Comparison of ENCODE assay signal across 8 mouse cellular contexts in genomic region chr5:143818461-143818860, GRCm38 (mm10). TPM values are rescaled to one million over a fixed set of nuclear protein-coding genes. Genes with fewer than 3 reads are reported as not detected.
DNase-seq lines count a peak whose midpoint lies in the region; ATAC-seq lines count a peak whose summit lies in the region.

No protein-coding gene starts in this region.

- H3K27me3 ChIP-seq in lung, embryonic 15.5 days, result no peaks in the 10 kb centered on the region
- H3K27me3 ChIP-seq in embryonic facial prominence, embryonic 11.5 days (ENCODE audit: control insufficient read depth, insufficient read depth, low read length), result no peaks in the 10 kb centered on the region
- H3K27me3 ChIP-seq in intestine, embryonic 16.5 days (replicated peaks; ENCODE audit: control insufficient read depth, insufficient read depth, low read length), result no peaks in the 10 kb centered on the region
- H3K27me3 ChIP-seq in neural tube, embryonic 14.5 days (ENCODE audit: control insufficient read depth, insufficient read depth, low read length), result no peaks in the 10 kb centered on the region

- no peak overlapping the region for H3K27ac ChIP-seq in lung, embryonic 15.5 days
- no peak overlapping the region for H3K27ac ChIP-seq in embryonic facial prominence, embryonic 11.5 days (replicated peaks; ENCODE audit: low read depth, low read length)
- H3K27ac ChIP-seq in intestine, embryonic 16.5 days (ENCODE audit: low read length), result no peak overlapping the region; the same call in 1 of the 2 replicates
- H3K27ac ChIP-seq in neural tube, embryonic 14.5 days (ENCODE audit: low read depth, low read length), result no peak overlapping the region

- no peak for ATAC-seq in lung, embryonic 15.5 days (ENCODE audit: borderline replicate concordance, extremely low read depth, low FRiP score, low TSS enrichment)
- ATAC-seq in embryonic facial prominence, embryonic 11.5 days (replicated peaks; ENCODE audit: insufficient number of reproducible peaks, low FRiP score, low TSS enrichment, low read depth), result no peak
- ATAC-seq in intestine, embryonic 16.5 days, result no peak
- no peak for ATAC-seq in neural tube, embryonic 14.5 days (ENCODE audit: low read depth)

- peak overlapping the region; percentile 76 for H3K4me3 ChIP-seq in lung, embryonic 15.5 days
- peak overlapping the region; percentile 76 for H3K4me3 ChIP-seq in embryonic facial prominence, embryonic 11.5 days (ENCODE audit: low read depth, low read length)
- peak overlapping the region; percentile 87 for H3K4me3 ChIP-seq in intestine, embryonic 16.5 days (ENCODE audit: low read length)
- peak overlapping the region; percentile 73 for H3K4me3 ChIP-seq in neural tube, embryonic 14.5 days (ENCODE audit: low read depth, low read length)

- H3K36me3 ChIP-seq in lung, embryonic 15.5 days, result no peaks in the 10 kb centered on the region
- H3K36me3 ChIP-seq in embryonic facial prominence, embryonic 11.5 days (replicated peaks; ENCODE audit: control insufficient read depth, insufficient read depth, low read depth, low read length), result no peaks in the 10 kb centered on the region
- no peaks in the 10 kb centered on the region for H3K36me3 ChIP-seq in intestine, embryonic 16.5 days (ENCODE audit: control insufficient read depth, insufficient read depth, low read length)
- H3K36me3 ChIP-seq in neural tube, embryonic 14.5 days (ENCODE audit: control insufficient read depth, insufficient read depth, low read length), result no peaks in the 10 kb centered on the region

- peaks cover 11% of the 10 kb centered on the region for H3K4me1 ChIP-seq in lung, embryonic 15.5 days
- no peaks in the 10 kb centered on the region for H3K4me1 ChIP-seq in embryonic facial prominence, embryonic 11.5 days (ENCODE audit: control insufficient read depth, insufficient read depth, low read length)
- peaks cover 6% of the 10 kb centered on the region; the same call in 1 of the 2 replicates for H3K4me1 ChIP-seq in intestine, embryonic 16.5 days (ENCODE audit: control insufficient read depth, insufficient read depth, low read length)
- peaks cover 8% of the 10 kb centered on the region for H3K4me1 ChIP-seq in neural tube, embryonic 14.5 days (ENCODE audit: control insufficient read depth, insufficient read depth, low read length)

- no peak for DNase-seq in lung, postnatal 10 days
- no peak for DNase-seq in embryonic facial prominence, embryonic 11.5 days (ENCODE audit: low spot score)
- DNase-seq in right cerebral cortex, adult 18-20 months, result no peak
- no peak for DNase-seq in frontal cortex, postnatal 36 days (ENCODE audit: low spot score in 2 of 2)
- DNase-seq in right cerebral cortex, postnatal 14 days, result no peak

- 4% methylated on average over 10 of the region's 10 CpGs for WGBS in lung, embryonic 15.5 days
- 13% methylated on average over 10 of the region's 10 CpGs for WGBS in embryonic facial prominence, embryonic 11.5 days
- 9% methylated on average over 10 of the region's 10 CpGs for WGBS in intestine, embryonic 16.5 days
- WGBS in neural tube, embryonic 14.5 days, result 17% methylated on average over 10 of the region's 10 CpGs

- peak overlapping the region; percentile 92 for H3K4me2 ChIP-seq in lung, embryonic 15.5 days
- peak overlapping the region; percentile 49 for H3K4me2 ChIP-seq in embryonic facial prominence, embryonic 11.5 days (ENCODE audit: low read depth, low read length)
- peak overlapping the region; percentile 55 for H3K4me2 ChIP-seq in intestine, embryonic 16.5 days (ENCODE audit: low read depth, low read length)
- peak overlapping the region; percentile 78 for H3K4me2 ChIP-seq in neural tube, embryonic 14.5 days (ENCODE audit: low read depth, low read length)

- peak overlapping the region; percentile 66 for H3K9ac ChIP-seq in lung, embryonic 15.5 days
- peak overlapping the region; percentile 74 for H3K9ac ChIP-seq in embryonic facial prominence, embryonic 11.5 days (replicated peaks; ENCODE audit: low read length)
- H3K9ac ChIP-seq in intestine, embryonic 16.5 days (ENCODE audit: low read depth, low read length), result peak overlapping the region; percentile 86
- H3K9ac ChIP-seq in neural tube, embryonic 14.5 days (replicated peaks; ENCODE audit: low read depth, low read length), result peak overlapping the region; percentile 64

- no peaks in the 10 kb centered on the region for H3K9me3 ChIP-seq in lung, embryonic 15.5 days
- H3K9me3 ChIP-seq in embryonic facial prominence, embryonic 11.5 days (replicated peaks; ENCODE audit: control insufficient read depth, low read length), result no peaks in the 10 kb centered on the region
- H3K9me3 ChIP-seq in intestine, embryonic 16.5 days (ENCODE audit: control insufficient read depth, low read length), result no peaks in the 10 kb centered on the region
- H3K9me3 ChIP-seq in neural tube, embryonic 14.5 days (ENCODE audit: control insufficient read depth, low read length), result no peaks in the 10 kb centered on the region

RNA-seq across cellular contexts. Expression of gene Eif2ak1, which starts 0.9 kb away (rescaled TPM):
- 33.3 and 36.4 TPM in 2 replicates for polyA plus RNA-seq in lung, embryonic 15.5 days (2015; fragmentation: Nextera tagmentation; extraction: Ambion mirVana)
- polyA plus RNA-seq in embryonic facial prominence, embryonic 11.5 days (2014; fragmentation: Nextera tagmentation; extraction: Ambion mirVana), result 54.2 and 56.4 TPM in 2 replicates
- polyA plus RNA-seq in intestine, embryonic 16.5 days (2015; fragmentation: Nextera tagmentation; extraction: Ambion mirVana), result 32.2 and 32.5 TPM in 2 replicates
- polyA plus RNA-seq in neural tube, embryonic 14.5 days (2014; fragmentation: Nextera tagmentation; extraction: Ambion mirVana), result 54.9 and 57.9 TPM in 2 replicates
